Mouse (Mus musculus) hindbrain, embryonic 12.5 days (tissue): ENCODE data around the gene Ass1. TPM values are rescaled to one million over a fixed set of nuclear protein-coding genes. Genes with fewer than 3 reads are reported as not detected.
A peak's percentile ranks its signal among the peaks of the same experiment; 100 is the strongest.

Experiments
- ATAC-seq: fragments of 200-750 bp; cut with Nextera tagmentation; 2 replicates; pipeline ENCODE4 v1.8.0; 2017; ENCODE audit warnings: moderate TSS enrichment; ENCODE audit not compliant: low FRiP score
- H3K27ac ChIP-seq: fragments of 300-500 bp; sonication (generic); 2 replicates; pipeline ENCODE4 v1.5.1; 2016; ENCODE audit warnings: mild to moderate bottlenecking
- H3K27me3 ChIP-seq: fragments of 300-500 bp; sonication (generic); 2 replicates; pipeline ENCODE4 v1.6.1; 2016; ENCODE audit warnings: mild to moderate bottlenecking
- H3K36me3 ChIP-seq: fragments of 300-500 bp; sonication (generic); 2 replicates; pipeline ENCODE4 v1.6.1; 2016; ENCODE audit warnings: mild to moderate bottlenecking
- H3K4me1 ChIP-seq: fragments of 300-500 bp; sonication (generic); 2 replicates; pipeline ENCODE4 v1.6.1; 2016
- H3K4me2 ChIP-seq: fragments of 300-500 bp; sonication (generic); replicated peaks from 2 replicates; pipeline ENCODE4 v1.6.1; 2016; ENCODE audit warnings: mild to moderate bottlenecking
- H3K4me3 ChIP-seq: fragments of 300-500 bp; sonication (generic); 2 replicates; pipeline ENCODE4 v1.5.1; 2016; ENCODE audit warnings: mild to moderate bottlenecking
- H3K9ac ChIP-seq: fragments of 300-500 bp; sonication (generic); 2 replicates; pipeline ENCODE4 v1.6.1; 2016; ENCODE audit warnings: mild to moderate bottlenecking, moderate library complexity
- H3K9me3 ChIP-seq: fragments of 300-500 bp; sonication (generic); replicated peaks from 2 replicates; pipeline ENCODE4 v1.6.1; 2016; ENCODE audit warnings: mild to moderate bottlenecking
- WGBS: fragments of 180-500 bp; shearing (Covaris S2); methylation state at CpG from one replicate; pipeline ENCODE4 v1.1.7; 2016; 5-methylcytosine and 5-hydroxymethylcytosine counted together
- polyA plus RNA-seq: library from polyadenylated mRNA; unstranded; fragments of >200 nt; fragmentation: Nextera tagmentation; extraction: Ambion mirVana; gene quantifications from 2 replicates; pipeline ENCODE4 v1.2.1, GENCODE M21; 2016

The Ass1 gene
- polyA plus RNA-seq, result 7.2 and 7.7 TPM in 2 replicates

DNA sequence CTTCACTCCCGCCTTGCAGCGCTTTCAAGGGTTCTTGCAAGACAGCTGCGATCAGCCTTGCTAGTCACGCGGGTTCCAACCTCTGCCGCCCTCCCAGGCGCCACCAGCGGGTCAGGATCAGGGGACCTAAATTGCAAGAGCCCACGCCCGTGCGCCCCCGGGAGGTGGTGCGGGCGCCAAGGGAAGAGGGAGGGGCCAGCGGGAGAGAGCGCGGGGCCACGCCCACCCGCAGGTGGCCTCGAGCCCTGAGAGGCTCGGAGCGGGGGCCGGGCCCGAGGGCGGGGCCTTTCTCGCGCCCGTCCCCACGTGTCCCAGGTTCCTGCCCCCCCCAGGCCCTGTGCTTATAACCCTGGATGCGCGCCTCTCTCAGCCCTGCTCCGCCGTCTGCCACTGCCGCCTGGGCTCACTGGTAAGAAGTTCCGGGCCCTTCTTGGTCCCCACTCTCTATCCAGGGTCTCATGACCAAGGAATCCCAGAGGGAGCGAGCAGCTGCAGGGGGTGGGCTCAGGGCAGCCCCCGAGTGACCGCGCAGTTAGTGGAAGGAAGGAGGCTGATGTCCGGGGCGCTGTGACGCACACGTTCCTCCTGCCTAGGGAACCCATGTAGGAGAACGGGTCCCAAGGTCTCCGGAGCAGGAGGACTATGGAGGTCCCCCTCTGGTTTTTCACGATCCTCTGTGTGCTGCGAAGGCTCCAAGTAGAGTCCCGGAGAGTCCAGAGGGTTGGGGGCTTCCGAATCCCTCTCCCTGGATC is at the start of gene Ass1:
Ass1 (plus strand) TSS at position 277 of the 752 bp plus-strand sequence.
- H3K27me3 ChIP-seq, result peaks cover 57% of the 10 kb centered on the region

GRCm38 (mm10) chr2:31420914-31421313 is 49.1 kb upstream of the Ass1 start:
- Histone ChIP-seq H3K9me3 (no peaks in the 10 kb centered on the region), H3K27ac (no peak overlapping the region), H3K4me1 (peaks cover 8% of the 10 kb centered on the region), H3K36me3 (no peaks in the 10 kb centered on the region), H3K9ac (no peak overlapping the region), H3K4me2 (no peak overlapping the region), H3K4me3 (no peak overlapping the region), H3K27me3 (peaks cover 15% of the 10 kb centered on the region; the same call in 1 of the 2 replicates)
- no peak for ATAC-seq
- WGBS, result 80% methylated on average over 6 of the region's 6 CpGs

More for the DNA sequence above, at the start of gene Ass1:
- peak within 1 kb of the TSS; percentile 37 for H3K4me3 ChIP-seq
- H3K27ac ChIP-seq, result no peak within 1 kb of the TSS
- whole genome bisulfite sequencing, result under 1% methylated on average over 49 of the region's 49 CpGs
- peak within 1 kb of the TSS; percentile 87 for H3K4me2 ChIP-seq
- no peaks in the 10 kb centered on the region for H3K36me3 ChIP-seq
- no peaks in the 10 kb centered on the region for H3K9me3 ChIP-seq
- H3K9ac ChIP-seq, result peak within 1 kb of the TSS; percentile 51
- ATAC-seq, result 0 out of 2 replicates have a peak, but pooled peaks have one; percentile 43
- peaks cover 18% of the 10 kb centered on the region for H3K4me1 ChIP-seq

DNA sequence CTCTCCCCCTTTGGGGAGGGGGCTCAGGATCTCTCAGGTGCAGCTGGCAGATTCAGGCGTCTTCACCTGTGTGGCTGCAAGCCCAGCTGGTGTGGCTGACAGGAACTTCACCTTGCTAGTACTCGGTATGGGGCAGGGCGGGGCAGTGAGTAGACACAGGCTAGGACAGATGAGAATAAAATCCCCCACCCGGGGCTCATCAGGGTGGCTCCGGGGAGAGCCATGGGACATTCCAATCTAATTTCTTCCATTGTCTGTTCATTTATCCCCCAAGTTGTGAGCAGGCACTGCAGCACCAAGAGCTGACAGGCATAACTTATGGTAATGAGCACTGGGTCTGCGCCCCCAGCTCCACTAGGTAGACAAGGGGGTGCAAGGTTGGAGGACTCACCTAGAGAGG is 47.4 kb upstream of the Ass1 start:
- peaks cover 17% of the 10 kb centered on the region; the same call in 1 of the 2 replicates for H3K27me3 ChIP-seq
- H3K36me3 ChIP-seq, result no peaks in the 10 kb centered on the region
- no peak overlapping the region for H3K4me2 ChIP-seq
- WGBS, result 64% methylated on average over 6 of the region's 6 CpGs
- no peak overlapping the region for H3K4me3 ChIP-seq
- no peak overlapping the region for H3K27ac ChIP-seq
- H3K9me3 ChIP-seq, result no peaks in the 10 kb centered on the region
- H3K9ac ChIP-seq, result no peak overlapping the region
- no peak for ATAC-seq
- peaks cover 6% of the 10 kb centered on the region; the same call in 1 of the 2 replicates for H3K4me1 ChIP-seq

GRCm38 (mm10) chr2:31431477-31431876 is 38.5 kb upstream of the Ass1 start:
- Histone ChIP-seq H3K27ac (no peak overlapping the region), H3K4me1 (no peaks in the 10 kb centered on the region), H3K9ac (no peak overlapping the region), H3K27me3 (peaks cover 22% of the 10 kb centered on the region; the same call in 1 of the 2 replicates), H3K36me3 (no peaks in the 10 kb centered on the region), H3K4me3 (no peak overlapping the region), H3K9me3 (no peaks in the 10 kb centered on the region), H3K4me2 (no peak overlapping the region)
- ATAC-seq, result no peak
- WGBS, result 83% methylated on average over 5 of the region's 5 CpGs

- 73% methylated on average over 10 of the region's 10 CpGs for WGBS
- no peak for ATAC-seq
- Histone ChIP-seq H3K9ac (no peak overlapping the region), H3K27ac (no peak overlapping the region), H3K4me3 (no peak overlapping the region), H3K4me2 (no peak overlapping the region), H3K27me3 (peaks cover 21% of the 10 kb centered on the region; the same call in 1 of the 2 replicates), H3K36me3 (no peaks in the 10 kb centered on the region), H3K9me3 (no peaks in the 10 kb centered on the region), H3K4me1 (peaks cover 6% of the 10 kb centered on the region)
These were observed 35.3 kb upstream of the Ass1 start for GRCm38 (mm10) chr2:31434746-31435145.

DNA sequence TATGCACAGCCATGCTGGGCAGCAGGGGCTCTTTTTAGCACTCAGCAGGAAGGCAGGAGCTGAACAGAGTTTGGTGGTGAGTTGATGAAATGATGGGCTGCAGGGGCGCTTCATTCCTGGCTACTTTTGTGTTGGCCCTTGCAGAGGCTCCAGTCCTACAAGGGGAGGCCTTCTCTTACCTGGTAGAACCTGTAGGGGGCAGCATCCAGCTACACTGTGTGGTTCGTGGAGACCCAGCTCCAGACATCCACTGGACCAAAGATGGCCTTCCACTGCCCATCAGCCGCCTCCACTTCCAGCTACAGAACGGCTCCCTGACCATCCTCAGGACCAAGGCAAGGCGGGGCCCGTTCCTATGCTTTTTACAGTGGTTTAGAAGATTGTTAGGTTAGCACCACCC is 34.4 kb upstream of the Ass1 start:
- Histone ChIP-seq H3K27ac (no peak overlapping the region), H3K4me3 (no peak overlapping the region), H3K4me2 (no peak overlapping the region), H3K36me3 (no peaks in the 10 kb centered on the region), H3K9ac (no peak overlapping the region), H3K9me3 (no peaks in the 10 kb centered on the region), H3K4me1 (peaks cover 6% of the 10 kb centered on the region), H3K27me3 (peaks cover 16% of the 10 kb centered on the region; the same call in 1 of the 2 replicates)
- ATAC-seq, result no peak
- WGBS, result 34% methylated on average over 6 of the region's 6 CpGs

GRCm38 (mm10) chr2:31437480-31438245 is 32.3 kb upstream of the Ass1 start:
- no peak for ATAC-seq

DNA sequence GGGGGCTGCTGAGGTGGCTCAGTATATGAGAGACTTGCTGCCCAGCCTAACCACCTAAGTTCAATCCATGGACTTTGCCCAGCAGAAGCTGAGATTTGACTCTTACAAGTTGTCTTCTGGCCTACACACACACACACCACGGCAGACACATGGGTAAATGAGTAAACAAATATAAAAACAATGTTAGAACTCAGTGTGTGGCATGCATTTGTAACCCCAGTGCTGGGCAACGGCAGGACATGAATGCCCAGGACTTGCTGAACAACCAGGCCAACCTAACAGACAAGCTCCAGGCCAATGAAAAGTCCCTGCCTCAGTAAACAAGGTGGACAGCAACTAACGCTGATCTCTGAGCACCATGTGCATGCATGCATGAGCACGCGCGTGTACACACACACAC is 30.4 kb upstream of the Ass1 start:
- H3K4me1 ChIP-seq, result peaks cover 15% of the 10 kb centered on the region
- H3K27ac ChIP-seq, result no peak overlapping the region
- no peaks in the 10 kb centered on the region for H3K9me3 ChIP-seq
- H3K27me3 ChIP-seq, result peaks cover 6% of the 10 kb centered on the region; the same call in 1 of the 2 replicates
- WGBS, result 84% methylated on average over 6 of the region's 6 CpGs
- H3K4me2 ChIP-seq, result no peak overlapping the region
- H3K36me3 ChIP-seq, result no peaks in the 10 kb centered on the region
- H3K4me3 ChIP-seq, result no peak overlapping the region
- H3K9ac ChIP-seq, result no peak overlapping the region
- no peak for ATAC-seq

More at GRCm38 (mm10) chr2:31437480-31438245, 32.3 kb upstream of the Ass1 start:
- 56% methylated on average over 14 of the region's 14 CpGs for WGBS
- H3K4me1 ChIP-seq, result peaks cover 12% of the 10 kb centered on the region
- peaks cover 10% of the 10 kb centered on the region; the same call in 1 of the 2 replicates for H3K27me3 ChIP-seq
- no peak overlapping the region for H3K4me3 ChIP-seq
- H3K36me3 ChIP-seq, result no peaks in the 10 kb centered on the region
- H3K9me3 ChIP-seq, result no peaks in the 10 kb centered on the region
- no peak overlapping the region for H3K9ac ChIP-seq
- H3K27ac ChIP-seq, result no peak overlapping the region
- no peak overlapping the region for H3K4me2 ChIP-seq

GRCm38 (mm10) chr2:31442480-31443160 is 27.4 kb upstream of the Ass1 start:
- no peak overlapping the region for H3K27ac ChIP-seq
- peaks cover 12% of the 10 kb centered on the region for H3K4me1 ChIP-seq
- H3K36me3 ChIP-seq, result no peaks in the 10 kb centered on the region
- H3K27me3 ChIP-seq, result 0 out of 2 replicates have a peak, but pooled peaks cover 3% of the 10 kb centered on the region
- H3K9me3 ChIP-seq, result no peaks in the 10 kb centered on the region
- 48% methylated on average over 11 of the region's 11 CpGs for WGBS
- no peak overlapping the region for H3K4me3 ChIP-seq
- no peak for ATAC-seq
- no peak overlapping the region for H3K4me2 ChIP-seq
- peak overlapping the region; percentile 23; the same call in 1 of the 2 replicates for H3K9ac ChIP-seq

DNA sequence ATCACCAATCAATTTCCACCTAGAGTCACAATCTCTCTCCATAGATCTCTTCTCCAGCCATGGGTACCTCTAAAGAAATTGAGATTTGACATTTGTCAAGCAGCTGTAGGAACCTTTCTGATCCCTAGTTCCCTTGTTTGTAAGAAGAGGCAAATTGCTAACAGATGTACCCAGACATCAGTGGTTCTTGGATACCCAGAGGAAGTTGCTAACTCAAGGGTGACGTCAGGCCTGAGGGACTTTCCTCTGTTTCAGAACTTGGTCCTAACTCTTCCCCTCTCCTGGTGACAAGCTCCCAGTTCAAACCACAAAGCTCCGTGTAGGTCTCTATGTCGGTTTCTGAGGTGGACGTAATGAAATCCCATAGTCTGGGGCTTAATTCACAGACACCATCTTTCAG is 24.0 kb upstream of the Ass1 start:
- no peak for ATAC-seq
- Histone ChIP-seq H3K9me3 (no peaks in the 10 kb centered on the region), H3K9ac (no peak overlapping the region), H3K36me3 (no peaks in the 10 kb centered on the region), H3K4me3 (no peak overlapping the region), H3K4me2 (no peak overlapping the region), H3K27ac (no peak overlapping the region), H3K27me3 (0 out of 2 replicates have a peak, but pooled peaks cover 3% of the 10 kb centered on the region), H3K4me1 (peaks cover 35% of the 10 kb centered on the region)
- WGBS, result 74% methylated on average over 4 of the region's 4 CpGs

DNA sequence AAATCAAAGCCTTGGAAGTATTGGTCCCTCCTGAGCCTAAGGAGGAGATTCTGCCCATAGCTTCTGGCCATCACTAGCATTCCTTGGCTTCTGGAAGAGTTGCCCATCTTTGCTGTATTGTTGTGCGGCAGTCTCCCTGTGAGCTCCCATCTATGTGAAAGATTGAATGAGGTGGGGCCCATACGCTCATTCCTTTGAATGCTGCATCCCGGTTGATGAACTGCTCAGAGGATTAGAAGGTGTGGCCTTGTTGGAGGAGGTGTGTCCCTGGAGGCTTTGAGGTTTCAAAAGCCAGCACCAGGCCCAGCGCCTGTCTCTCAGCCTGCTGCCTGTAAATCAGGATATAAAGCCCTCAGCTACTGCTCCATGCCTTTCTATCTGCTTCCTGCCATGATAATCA is 23.6 kb upstream of the Ass1 start:
- H3K4me3 ChIP-seq, result no peak overlapping the region
- 57% methylated on average over 4 of the region's 4 CpGs for WGBS
- no peak for ATAC-seq
- no peak overlapping the region for H3K27ac ChIP-seq
- no peaks in the 10 kb centered on the region for H3K36me3 ChIP-seq
- H3K9me3 ChIP-seq, result no peaks in the 10 kb centered on the region
- H3K4me2 ChIP-seq, result no peak overlapping the region
- 0 out of 2 replicates have a peak, but pooled peaks cover 4% of the 10 kb centered on the region for H3K27me3 ChIP-seq
- peaks cover 35% of the 10 kb centered on the region for H3K4me1 ChIP-seq
- no peak overlapping the region for H3K9ac ChIP-seq

DNA sequence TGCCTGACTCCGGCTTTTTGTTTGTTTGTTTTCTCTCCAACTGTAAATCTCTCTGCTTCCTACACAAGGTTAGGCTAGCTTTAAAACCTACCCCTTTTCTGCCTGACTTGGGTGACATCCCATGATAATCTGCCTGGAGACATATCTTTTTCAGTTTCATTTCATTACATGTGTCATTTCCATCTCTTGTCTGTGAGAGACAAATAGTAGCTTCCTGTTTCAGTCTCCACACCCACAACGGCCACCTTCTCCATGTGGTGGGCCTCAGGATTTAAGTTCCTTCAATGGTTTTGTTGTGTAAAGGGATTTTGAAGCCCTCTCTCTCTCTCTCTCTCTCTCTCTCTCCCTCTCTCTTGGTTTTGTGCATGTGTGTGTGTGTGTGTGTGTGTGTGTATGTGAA is 22.5 kb upstream of the Ass1 start:
- H3K4me2 ChIP-seq, result no peak overlapping the region
- H3K4me1 ChIP-seq, result peaks cover 31% of the 10 kb centered on the region
- H3K27ac ChIP-seq, result no peak overlapping the region
- no peaks in the 10 kb centered on the region for H3K9me3 ChIP-seq
- WGBS, result 87% methylated on average over 2 of the region's 2 CpGs
- peaks cover 13% of the 10 kb centered on the region; the same call in 1 of the 2 replicates for H3K27me3 ChIP-seq
- H3K4me3 ChIP-seq, result no peak overlapping the region
- no peak overlapping the region for H3K9ac ChIP-seq
- no peaks in the 10 kb centered on the region for H3K36me3 ChIP-seq
- no peak for ATAC-seq
